Mouse (Mus musculus) limb, embryonic 12.5 days (tissue): ENCODE results near the gene Sycp2. TPM values are rescaled to one million over a fixed set of nuclear protein-coding genes. Genes with fewer than 3 reads are reported as not detected.

Experiments
- ATAC-seq: fragments of 200-750 bp; cut with Nextera tagmentation; 2 replicates; pipeline ENCODE4 v1.8.0; 2017; ENCODE audit warnings: low read depth, moderate TSS enrichment; ENCODE audit not compliant: insufficient number of reproducible peaks, insufficient read depth, low FRiP score, low TSS enrichment
- H3K27ac ChIP-seq: fragments of 300-500 bp; sonication (generic); 2 replicates; pipeline ENCODE4 v1.5.1; 2016; ENCODE audit warnings: mild to moderate bottlenecking, moderate library complexity
- H3K27me3 ChIP-seq: fragments of 300-500 bp; sonication (generic); 2 replicates; pipeline ENCODE4 v1.6.1; 2016; ENCODE audit warnings: mild to moderate bottlenecking, moderate library complexity
- H3K36me3 ChIP-seq: fragments of 300-500 bp; sonication (generic); 2 replicates; pipeline ENCODE4 v1.6.1; 2016; ENCODE audit warnings: mild to moderate bottlenecking, moderate library complexity
- H3K4me1 ChIP-seq: fragments of 300-500 bp; sonication (generic); replicated peaks from 2 replicates; pipeline ENCODE4 v1.6.1; 2016
- H3K4me2 ChIP-seq: fragments of 300-500 bp; sonication (generic); 2 replicates; pipeline ENCODE4 v1.6.1; 2016; ENCODE audit warnings: mild to moderate bottlenecking, moderate library complexity
- H3K4me3 ChIP-seq: fragments of 300-500 bp; sonication (generic); replicated peaks from 2 replicates; pipeline ENCODE4 v1.5.1; 2016; ENCODE audit warnings: mild to moderate bottlenecking
- H3K9ac ChIP-seq: fragments of 300-500 bp; sonication (generic); replicated peaks from 2 replicates; pipeline ENCODE4 v1.6.1; 2016; ENCODE audit warnings: mild to moderate bottlenecking, moderate library complexity
- H3K9me3 ChIP-seq: fragments of 300-500 bp; sonication (generic); 2 replicates; pipeline ENCODE4 v1.6.1; 2016; ENCODE audit warnings: mild to moderate bottlenecking, moderate library complexity
- WGBS: fragments of 180-500 bp; shearing (Covaris S2); methylation state at CpG from one replicate; pipeline ENCODE4 v1.1.7; 2016; 5-methylcytosine and 5-hydroxymethylcytosine counted together
- polyA plus RNA-seq: library from polyadenylated mRNA; unstranded; fragments of >200 nt; fragmentation: Nextera tagmentation; extraction: Ambion mirVana; gene quantifications from 2 replicates; pipeline ENCODE4 v1.2.1, GENCODE M21; 2016

The Sycp2 gene
- polyA plus RNA-seq, 1 experiment from 2014 or later = 0.05 TPM

DNA sequence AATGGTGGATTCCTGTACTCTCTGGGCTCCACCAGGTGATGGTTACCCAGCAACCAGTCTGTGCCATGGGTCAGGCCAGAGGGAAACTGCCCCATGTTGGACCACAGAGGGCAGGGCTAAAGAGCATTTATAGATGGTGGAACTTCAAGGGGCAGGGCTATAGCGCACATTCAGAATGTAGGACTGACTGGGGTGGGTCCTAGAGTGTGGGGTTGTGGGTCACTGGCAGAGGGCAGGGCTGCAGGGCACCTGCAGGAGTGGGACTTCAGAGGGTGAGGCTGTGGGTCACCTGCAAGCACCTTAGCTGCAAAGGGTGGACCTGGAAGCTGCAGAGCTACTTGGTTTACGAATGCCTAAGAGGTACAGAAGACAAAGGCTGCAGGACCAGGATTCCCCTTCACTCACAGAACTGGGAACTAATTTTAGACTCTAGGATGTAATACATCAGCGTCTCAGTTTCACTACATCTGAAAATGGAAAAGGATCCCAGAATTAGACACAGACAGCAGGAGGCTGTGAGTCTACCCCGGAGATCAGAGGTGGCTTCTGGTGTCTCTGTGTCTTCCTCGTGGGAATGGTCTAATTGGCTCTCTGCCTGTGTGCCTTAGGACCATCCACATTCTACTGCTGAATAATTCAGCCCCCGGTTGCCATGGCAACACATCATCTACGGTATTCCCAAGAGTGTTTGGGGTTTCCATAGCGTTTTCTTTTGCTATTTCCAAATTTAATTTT, 103.9 kb downstream of the Sycp2 start:
- H3K4me2 ChIP-seq = no peak overlapping the region
- no peaks in the 10 kb centered on the region for H3K27me3 ChIP-seq
- no peak overlapping the region for H3K4me3 ChIP-seq
- no peak overlapping the region for H3K9ac ChIP-seq
- H3K36me3 ChIP-seq = no peaks in the 10 kb centered on the region
- H3K4me1 ChIP-seq = no peaks in the 10 kb centered on the region
- no peak overlapping the region for H3K27ac ChIP-seq
- no peak for ATAC-seq
- no peaks in the 10 kb centered on the region for H3K9me3 ChIP-seq
- WGBS = 75% methylated on average over 8 of the region's 8 CpGs

Other genes starting within 250 kb of the Sycp2 start
- gene Ppp1r3d, start 6.8 kb upstream of the Sycp2 start, polyA plus RNA-seq = 3.5 and 3.9 TPM in 2 replicates
- 4.3 and 4.6 TPM in 2 replicates for gene Fam217b, start 6.8 kb upstream of the Sycp2 start, polyA plus RNA-seq
- gene Cdh26, start 22.8 kb upstream of the Sycp2 start, polyA plus RNA-seq = 0.21 and 0.46 TPM in 2 replicates